Mouse (Mus musculus) liver, postnatal 0 days (tissue): Measurements from ENCODE around the gene Arf1.

Experiments used
- CTCF ChIP-seq: sonication (generic); IDR thresholded peaks from 2 replicates; pipeline ENCODE4 v1.5.1; 2016; ENCODE audit warnings: antibody characterized with exemption, low read depth
- EP300 ChIP-seq: IDR thresholded peaks from 2 replicates; pipeline ENCODE4 v1.6.1; 2016; ENCODE audit warnings: antibody characterized with exemption, low read depth, mild to moderate bottlenecking

DNA sequence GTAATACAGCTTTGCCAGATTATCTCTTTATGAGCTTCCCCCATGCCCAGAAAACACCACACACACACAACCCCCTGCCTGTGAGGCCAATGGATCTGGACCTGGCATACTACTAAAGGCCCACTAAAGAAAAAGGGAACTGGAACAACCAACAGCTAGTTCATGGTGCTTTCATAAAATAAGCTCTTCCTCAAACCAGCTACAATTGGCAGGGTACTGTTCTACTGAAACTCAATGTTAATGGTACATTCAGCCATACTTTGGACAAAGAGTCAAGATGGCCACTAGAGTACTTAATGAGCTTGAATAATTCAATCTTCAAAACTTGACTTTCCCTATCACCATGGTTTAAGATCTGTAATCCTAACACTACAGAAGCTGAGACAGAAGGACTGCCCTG is 6.5 kb downstream of the Arf1 start:
- TF ChIP-seq EP300 (no peak), CTCF (no peak)
